Mouse (Mus musculus) spleen, postnatal 10 days (tissue): ENCODE data around the gene Tshz3.

Source experiments
- DNase-seq, 2 experiments: peaks; one replicate each; pipeline ENCODE4 v3.0.0; 2021 to 2022; ENCODE audit warnings: low spot score in 2 of 2

Gene Tshz3

GRCm38 (mm10) chr7:36778456-36778855 lies 80.5 kb downstream of the Tshz3 start:
- no peak for DNase-seq

- DNase-seq: no peak
These were observed 86.4 kb downstream of the Tshz3 start for GRCm38 (mm10) chr7:36784243-36784773.

- DNase-seq: no peak
These were observed 88.9 kb downstream of the Tshz3 start for GRCm38 (mm10) chr7:36786713-36787421.

- DNase-seq: no peak
These were observed 98.7 kb downstream of the Tshz3 start for GRCm38 (mm10) chr7:36796392-36797187.
